Mouse (Mus musculus) retina, embryonic 14.5 days (tissue): Measurements from ENCODE around the gene Pigo.

Source experiments
- DNase-seq: peaks from one replicate; pipeline ENCODE4 v3.0.0-alpha.2; 2015; ENCODE audit warnings: low spot score

Pigo gene

DNA sequence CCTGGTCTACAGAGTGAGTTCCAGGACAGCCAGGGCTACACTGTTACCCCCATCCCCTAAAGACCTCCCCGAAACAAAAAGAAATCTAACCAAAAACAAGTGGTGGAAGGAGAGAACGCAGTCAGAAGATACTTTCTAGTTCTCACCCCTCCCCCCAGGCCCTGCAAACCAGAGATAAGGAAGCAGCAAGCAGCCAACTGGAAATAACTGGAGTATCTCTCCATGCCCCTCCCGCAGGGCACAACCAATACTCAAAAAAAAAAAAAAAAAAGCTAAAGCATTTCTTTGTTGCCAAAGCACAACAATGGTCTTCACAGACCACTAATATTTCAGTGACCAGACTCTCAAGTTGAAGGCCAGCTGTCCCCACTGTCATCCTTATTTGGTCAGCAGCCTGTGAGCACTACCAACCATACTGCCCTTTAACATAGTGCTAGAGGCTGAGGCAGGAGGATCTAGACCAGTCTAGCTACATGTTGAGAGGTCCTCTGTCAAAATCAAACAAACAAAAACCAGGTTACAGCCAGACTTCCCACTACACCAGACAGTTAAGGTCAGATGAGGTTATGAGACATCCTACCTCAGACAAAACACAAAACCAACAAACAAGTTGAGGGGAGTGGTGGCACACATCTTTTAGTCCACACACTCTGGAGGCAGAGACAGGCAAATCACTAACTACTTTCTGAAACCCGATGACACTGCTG is 12.4 kb upstream of the Pigo start:
- no peak for DNase-seq

DNA sequence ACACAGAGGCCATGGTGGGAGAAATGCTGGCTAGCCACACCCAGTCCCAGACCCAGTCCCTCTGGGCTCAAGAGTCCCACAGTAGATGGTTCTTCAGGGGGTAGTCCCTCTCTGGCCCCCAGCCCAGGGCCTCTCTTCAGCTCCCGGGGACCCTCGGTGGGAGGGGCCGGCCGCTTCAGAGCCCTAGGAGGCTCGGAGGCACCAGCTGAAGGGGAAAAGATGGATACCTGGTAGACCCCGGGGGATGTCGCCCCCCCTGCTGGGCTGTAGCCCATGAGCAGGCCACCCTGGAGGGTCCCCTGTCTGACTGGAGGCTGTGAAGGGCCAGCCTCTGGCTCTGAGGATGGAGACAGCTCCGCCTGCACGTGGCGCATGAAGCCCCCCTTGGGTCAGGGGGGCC is 10.7 kb upstream of the Pigo start:
- DNase-seq = no peak

DNA sequence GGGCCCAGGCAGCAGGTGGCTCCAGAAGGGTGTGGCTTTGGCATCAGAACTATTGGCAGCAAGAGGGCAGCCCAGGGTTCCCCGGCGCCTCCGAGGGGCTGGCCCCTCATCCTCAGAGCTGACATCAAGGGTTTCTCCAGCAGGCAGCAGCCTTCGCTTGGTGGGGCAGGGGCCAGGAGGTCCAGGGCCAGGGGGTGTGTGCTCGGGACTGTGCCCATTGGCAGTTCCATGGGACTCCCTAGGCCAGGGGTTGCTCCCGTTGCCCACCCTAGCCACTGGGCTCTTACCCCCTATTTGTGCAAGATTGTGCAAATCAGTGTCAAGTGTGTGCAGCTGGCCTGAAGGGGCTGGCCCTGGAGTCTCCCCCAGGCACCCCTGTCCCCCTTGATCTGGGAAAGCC is 10.2 kb upstream of the Pigo start:
- no peak for DNase-seq

DNA sequence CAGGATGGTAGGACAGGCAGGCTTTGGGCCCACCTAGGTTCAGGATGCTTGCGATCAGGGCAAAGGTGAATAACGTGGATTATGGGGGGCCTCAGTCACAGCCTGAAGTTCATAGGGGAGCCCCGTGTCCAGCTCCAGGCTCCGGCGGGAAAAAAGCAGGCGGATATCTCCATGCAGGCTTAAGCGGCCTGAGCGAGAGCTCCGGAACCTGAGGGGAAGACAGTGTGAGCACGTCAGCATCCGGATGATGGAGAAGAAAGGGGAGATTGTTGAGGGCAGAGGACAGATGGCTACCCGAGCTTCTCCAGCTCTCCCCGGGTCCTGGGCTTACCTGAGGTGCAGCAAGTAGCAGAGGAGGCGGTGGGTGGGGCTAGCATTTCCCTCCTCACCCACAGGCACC is 7.9 kb upstream of the Pigo start:
- DNase-seq = no peak

DNA sequence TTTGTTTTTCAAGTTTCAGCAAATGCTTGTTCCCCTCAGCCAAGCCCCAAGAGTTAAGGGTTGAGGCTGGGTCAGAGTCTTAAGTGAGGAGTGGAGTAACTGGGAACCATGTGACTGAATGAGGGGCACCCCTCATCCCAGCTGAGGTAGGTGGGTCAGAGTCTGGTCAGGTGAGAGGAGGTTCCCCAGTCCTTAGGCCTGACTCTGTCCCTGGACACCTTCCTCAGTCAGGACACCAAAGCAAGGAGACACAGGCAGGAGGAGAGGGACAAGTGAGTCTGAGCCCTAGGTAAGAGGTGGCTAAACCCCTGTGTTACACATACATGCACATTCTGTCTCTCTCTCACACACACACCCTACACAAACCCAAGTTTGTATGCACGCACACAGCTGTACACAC is 6.9 kb upstream of the Pigo start:
- DNase-seq = no peak

DNA sequence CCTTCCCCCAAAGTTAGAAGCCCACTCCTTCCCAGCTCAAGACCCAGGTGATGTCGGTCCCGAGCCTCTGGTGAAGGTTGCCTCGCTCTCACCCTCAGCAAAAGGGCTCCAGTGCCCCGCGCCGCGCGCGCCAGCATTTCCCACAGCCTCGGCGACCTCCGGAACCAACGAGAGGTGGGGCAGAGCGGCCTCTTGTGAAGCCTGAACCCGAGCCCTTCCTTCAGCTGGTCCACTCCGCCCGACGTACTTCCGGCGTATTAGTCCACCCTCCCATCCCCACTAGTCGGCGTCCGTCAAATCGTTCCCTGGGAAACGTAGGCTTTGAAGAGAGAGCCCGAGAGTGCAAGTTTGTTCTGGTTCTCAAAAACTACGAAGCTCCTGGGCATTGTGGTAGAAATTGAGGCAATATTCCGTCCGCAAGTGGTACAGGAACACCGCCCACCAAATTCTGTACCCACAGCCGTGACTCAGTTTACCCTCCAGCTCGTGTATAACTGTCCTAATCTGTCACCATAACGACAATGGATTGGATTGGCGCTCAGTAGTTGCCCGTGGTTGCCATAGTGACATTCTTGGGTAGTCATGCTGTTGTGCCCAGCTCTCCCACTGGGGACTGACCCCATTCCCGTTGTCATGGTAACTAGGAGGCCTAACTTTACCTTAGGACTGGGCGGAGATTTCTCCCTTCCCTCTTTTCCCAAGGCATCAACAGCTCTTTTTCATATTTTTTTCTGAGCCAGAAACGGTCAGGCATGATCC is 5.8 kb upstream of the Pigo start, which contains the start of gene Stoml2:
Stoml2 (minus strand) TSS at position 474 of the 759 bp plus-strand sequence.
- DNase-seq = peak; percentile 98

DNA sequence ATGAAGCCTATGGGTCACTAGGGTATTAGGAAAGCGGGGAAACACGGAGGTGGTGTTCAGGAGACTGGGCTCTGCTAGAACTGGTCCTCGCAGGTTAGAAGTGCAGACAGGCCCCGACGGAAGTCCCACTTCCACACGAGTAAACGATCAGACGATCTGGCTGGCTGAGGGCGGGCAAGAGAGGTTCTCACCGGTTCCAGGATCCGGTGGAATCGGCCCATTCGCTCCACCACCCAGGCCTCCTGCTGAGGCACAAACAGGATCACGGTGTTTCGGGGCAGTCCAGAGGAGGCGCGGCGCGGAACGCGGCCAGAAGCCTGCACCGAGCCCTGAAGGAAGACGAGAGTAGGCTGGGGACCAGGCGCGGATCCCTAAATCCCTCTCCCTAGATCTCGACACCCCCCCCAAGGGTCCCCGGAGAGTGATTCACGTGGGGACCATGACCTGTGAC is 5.2 kb upstream of the Pigo start:
- DNase-seq = peak; percentile 41

DNA sequence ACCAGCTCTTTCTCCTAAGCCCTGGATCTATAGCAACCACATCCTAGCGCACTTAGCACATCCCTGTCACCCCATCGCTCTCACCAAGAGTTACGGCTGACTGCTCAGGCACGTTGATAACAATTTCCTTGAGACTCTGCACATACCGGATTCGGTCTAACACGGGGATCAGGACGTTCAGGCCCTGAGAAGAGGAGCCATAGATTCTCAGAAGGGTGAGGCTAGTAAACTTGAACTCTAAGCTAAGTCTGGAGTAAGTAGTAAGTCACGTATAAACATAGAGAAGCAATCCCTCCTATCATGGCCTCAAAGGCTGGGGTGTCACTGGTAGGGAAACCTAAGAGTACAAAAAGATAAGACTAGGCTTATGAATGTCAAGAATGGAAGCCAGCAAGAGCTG is 4.7 kb upstream of the Pigo start:
- DNase-seq = no peak

DNA sequence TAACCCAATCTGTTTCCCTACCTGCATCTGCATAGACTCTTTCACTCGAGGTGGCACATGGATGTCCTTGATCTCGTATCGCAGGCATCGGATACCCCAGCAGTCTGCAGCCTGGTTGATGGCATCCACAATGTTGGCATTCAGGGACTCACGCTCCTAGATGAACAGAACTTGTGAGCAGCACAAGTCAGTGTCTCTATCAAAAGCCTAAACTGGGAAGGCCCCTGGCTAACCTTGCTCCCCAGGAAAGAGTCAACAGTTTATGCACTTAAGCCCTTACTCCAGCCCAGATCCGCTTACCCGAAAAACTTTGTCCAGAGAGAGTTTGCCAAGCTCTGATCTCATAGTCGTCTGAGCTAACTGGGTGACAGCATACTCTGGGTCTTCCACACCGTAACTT is 4.1 kb upstream of the Pigo start:
- no peak for DNase-seq

DNA sequence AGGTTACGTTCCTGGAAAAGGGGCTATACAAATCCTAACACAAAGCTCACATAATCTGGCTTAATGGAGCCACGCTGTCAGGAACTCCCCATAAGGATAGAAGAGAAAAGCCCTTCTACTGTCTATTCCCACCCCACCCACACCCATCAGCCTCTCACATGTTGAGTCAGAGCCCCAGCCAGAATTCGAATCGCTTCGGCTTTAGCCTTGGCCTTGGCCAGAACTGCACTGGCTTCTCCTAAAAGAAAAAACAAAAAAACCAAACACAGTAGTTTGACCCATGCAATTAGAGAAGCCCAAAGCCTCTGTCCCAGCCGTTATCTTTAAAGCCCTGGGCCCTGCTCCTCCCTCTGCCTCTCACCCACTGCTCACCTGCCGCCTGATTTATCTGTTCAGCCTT is 3.5 kb upstream of the Pigo start:
- no peak for DNase-seq

DNA sequence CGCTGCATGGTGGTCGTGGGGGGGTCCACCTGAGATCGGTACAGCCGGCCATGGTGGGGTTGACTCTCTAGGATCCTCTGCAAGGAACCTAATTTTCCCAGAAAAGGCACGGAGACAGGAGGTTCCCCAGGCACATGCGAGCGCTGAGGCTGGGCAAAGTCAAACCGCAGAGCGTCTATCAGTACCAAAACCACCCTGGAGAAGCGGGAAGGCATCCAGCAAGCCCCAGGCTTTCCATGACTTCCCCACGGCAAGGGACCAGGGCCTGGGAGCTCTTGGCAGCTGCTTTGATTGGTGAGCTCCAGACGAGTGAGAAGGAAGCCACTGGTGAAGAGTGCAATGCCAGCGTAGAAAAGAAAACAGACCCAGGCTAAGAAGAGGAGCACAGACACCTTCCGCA is 946 bp downstream of the Pigo start:
- DNase-seq = no peak

DNA sequence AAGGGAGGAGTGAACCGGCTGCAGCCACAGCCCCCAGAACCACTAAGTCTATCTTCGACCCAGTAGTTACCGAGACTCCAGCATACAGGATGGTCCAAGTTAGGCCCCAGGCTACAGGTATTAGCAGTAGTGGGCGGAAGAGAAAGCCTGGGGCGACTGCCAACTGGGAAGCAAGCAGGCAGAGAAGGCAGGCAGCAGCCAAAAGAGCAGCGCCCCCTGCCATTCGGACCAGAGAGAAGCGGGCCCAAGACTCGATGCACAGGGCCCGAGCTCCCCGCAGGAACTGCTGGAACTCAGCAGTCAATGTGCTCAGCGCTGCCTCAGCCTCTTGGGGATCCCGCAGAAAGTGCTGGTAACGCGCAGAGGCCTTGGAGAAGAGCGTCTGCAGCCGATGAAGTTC is 4.3 kb downstream of the Pigo start:
- DNase-seq = no peak

DNA sequence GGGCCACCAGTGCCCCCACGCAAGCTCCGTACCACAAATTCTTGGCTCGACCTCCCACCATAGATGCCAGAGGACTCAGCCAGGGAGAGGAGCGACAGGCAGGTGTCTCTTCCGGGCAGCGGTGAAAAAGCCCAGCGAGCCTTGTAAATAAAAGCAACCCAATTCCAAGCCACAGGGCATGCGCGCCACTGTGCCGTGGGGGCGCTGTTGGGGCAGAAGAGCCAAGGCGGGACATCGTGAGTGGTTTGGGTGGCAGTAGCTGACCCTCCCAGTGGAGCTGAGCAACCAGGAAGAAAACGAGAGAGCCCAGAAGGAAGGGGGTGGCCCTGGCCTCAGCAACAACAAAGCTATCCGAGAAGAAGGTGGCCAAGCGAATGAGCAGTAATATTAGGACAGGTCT is 4.7 kb downstream of the Pigo start:
- DNase-seq = no peak

DNA sequence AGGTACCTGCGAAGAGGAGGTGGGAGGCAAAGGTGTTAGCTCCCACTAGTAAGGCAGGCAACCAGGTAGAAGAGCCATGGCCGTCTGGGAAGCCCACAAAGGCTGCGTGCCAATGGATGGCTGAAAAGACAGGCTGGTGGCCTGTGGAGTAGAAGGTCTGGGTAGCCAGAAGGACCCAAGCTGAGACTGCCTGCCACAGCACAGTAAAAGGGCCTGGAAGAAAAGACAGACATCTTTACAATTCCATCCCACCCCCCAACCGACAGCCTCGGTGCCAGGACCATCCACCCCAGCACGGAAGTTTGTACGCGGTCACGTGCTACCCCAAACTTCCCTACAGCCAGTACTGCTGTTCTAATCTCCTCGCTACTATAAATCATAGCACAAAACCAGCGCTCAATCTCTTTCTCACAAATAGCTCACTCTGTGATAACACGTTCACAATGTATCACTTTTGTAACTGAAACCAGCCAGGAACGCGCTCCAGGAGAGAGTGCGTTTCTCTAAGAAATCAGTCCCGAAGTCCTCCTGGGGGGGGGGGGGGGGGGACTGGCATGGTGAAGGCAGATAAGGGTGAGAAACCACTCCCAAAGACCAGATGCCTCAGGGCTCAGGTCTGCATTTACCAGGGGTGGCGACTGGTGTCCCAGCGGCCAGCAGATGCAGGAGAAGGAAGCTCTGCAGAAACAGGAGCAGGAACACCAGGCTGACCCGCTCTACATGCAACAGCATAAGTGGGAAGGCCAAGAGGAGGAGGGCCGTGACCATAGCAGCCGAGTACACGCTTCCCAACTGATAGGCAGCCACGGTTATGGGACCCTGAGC is 5.8 kb downstream of the Pigo start:
- DNase-seq = no peak

DNA sequence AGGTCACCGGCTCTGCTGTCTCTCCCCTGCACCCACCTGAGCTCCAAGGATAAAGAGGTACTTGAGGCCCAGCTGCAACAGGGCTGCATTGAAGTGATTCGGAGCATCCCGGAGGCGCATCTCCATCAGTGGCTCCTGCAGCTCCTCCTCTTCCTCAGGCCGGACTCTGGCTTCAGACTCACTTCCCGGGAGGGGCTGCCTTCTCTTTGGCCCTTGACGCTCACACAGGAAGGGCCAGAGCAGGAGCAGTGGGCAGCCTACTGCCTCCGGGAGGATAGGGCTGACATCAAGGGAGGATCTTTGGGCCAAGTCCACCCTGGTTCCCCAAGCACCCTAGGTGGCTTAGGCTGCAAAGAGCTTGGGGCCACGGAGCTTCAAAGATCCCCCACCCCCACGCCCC is 6.4 kb downstream of the Pigo start:
- no peak for DNase-seq

DNA sequence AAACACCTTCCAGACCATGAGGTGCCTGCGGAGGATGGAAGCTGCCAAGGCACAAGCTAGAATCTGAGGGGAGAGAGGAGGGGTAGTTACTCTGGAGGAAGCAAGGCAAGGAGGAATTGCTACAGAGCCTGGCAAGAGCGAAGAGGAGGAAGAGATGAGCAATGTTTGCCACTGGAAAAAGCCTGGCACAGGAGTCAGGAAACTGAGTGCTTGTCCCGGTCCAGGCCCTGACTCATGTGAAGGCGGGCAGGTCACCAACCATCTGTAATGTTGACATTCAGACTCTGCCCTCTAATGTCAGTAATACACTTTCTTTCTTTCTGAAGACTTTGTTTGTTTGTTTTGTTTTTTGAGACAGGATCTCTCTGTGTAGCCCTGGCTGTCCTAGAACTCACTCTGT is 7.5 kb downstream of the Pigo start:
- DNase-seq = no peak

DNA sequence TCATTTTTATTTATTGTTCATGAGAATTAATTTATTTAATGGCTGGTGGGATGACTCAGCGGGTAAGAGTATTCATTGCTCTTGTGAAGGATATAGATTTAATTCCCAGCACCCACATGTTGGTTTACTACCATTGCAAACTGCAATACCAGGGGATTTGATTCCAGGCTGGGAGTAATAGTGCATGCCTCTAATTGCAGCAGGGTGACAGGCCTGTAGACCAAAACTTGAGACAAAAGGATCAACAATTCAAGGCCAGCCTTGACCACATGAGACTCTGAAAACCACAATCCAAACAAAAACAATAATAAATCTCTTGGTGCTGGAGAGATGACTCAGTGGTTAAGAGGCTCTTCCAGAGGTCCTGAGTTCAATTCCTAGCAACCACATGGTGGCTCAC is 13.5 kb downstream of the Pigo start:
- DNase-seq = no peak

DNA sequence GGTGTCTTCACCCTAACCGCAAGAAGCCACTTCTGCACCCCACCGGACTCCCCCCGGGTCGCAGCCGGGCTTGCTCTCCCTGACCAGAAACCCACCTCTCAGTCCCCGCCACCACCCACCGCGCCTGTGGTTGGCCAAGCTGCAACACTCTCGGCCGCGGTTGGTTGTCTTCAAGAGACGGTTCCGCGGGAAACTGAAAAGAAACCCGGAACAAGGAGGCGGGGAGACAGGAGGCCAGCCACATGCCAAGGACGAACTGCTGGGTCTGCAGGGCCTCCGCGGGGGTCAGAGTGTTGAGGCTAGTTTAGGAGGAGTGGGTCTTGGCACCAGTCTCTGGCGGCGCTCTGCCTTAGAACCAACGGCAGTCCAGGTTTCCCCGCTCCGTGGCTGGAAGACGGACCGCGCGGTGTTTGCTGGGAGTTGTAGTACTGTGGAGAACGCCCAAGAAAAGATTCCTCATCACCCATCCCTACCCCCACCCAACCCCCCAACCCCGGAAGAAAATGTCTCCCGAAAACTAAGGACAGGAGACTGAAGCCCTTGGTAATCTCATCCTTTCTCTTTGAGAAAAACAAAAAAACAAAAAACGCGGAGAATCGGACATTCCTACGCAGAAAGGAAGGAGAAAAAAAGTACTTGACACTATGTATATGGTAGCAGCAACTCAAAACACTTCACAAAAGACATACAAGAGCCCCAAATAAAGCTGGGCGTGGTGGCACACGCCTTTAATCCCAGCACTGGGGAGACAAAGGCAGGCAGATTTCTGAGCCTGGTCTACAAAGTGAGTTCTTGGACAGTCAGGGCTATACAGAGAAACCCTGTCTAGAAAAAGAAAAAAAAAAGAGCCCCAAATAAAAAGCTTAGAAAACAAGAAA is 15.2 kb downstream of the Pigo start, which contains the start of gene Fancg:
Fancg (minus strand) TSS at position 346 of the 878 bp plus-strand sequence.
- peak; percentile 87 for DNase-seq

DNA sequence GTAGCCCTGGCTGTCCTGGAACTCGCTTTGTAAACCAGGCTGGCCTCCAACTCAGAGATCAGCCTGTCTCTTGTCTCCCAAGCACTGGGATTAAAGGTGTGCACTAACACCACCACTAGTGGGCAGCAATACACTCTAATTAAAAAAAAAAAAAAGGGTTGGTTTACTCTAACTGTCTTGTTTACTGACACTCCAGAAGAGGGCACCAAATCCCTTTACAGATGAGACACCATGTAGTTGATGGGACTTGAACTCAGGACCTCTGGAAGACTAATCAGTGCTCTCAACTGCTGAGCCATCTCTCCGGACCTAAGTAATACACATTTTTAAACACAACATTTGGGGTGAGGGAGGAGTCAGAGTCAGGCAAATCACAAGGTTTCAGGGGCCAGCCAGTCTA is 19.9 kb downstream of the Pigo start:
- DNase-seq = peak; percentile 74

DNA sequence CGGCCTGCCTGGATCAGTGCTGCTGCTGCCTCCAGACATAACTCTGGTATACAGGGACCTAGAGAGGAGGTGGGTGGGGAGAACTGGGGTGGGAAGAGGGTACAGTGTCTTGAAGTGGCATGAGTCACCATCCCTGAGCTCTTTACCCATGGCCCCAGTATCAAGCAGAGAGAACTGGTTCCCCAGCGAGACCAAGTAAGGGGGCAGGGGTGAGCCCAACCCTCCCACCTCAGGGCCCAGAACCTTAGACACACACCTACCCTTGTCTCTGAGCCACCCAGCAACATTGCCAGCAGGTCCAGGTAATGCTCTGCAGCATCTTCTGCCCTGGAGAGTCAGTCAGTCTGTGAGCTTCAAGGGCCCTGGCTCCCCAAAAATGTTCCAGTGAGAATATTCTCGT is 20.7 kb downstream of the Pigo start:
- DNase-seq = no peak

DNA sequence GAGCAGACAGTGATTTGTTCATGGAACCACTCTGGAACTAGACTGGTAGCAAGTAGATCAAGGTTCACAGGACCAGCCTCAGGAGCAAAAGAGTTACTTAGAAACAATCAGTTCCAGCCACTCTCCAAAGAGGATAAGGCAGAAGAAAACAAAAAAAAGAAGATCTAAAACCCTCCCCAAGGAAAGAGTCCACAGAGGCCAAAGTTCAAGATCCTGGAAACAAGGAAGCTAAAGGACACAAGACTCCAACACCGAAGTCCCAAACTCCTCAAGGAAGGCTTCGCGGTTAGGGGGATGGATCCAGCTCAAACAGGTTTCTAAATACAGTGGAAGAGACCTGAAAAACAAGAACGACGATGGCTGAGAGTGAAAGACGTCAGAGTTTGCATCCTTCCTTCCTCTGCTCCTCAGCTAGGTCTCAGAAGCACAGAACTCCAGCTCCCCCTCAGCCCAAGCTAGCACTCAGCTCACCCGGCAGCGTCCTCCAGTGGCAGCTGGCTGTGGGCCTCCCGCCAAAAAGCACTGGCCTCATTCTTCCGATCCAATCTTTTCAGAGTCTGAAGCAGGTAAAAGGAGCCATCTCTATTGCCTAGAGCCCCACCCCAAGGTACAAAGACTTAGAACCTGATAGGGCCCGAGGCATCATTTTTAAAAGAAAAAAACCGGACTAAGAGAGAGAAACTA is 22.7 kb downstream of the Pigo start:
- no peak for DNase-seq
